Mouse (Mus musculus): ENCODE data around the gene Rnf207.

The Rnf207 gene

GRCm38 (mm10) chr4:152318517-152319234 is at the start of gene Rnf207:
Gene Rnf207, minus strand, starts transcription at chr4:152318993.
- in situ Hi-C loops (cut with MboI, MseI): no loop called here

- in situ Hi-C loops (cut with MboI, MseI): no loop called here
Observed at GRCm38 (mm10) chr4:152365228-152365627, 46.4 kb upstream of the Rnf207 start.

- in situ Hi-C loops (cut with MboI, MseI): no loop called here
Observed at GRCm38 (mm10) chr4:152362180-152362579, 43.4 kb upstream of the Rnf207 start.

- in situ Hi-C loops (cut with MboI, MseI): no loop called here
Observed at GRCm38 (mm10) chr4:152360855-152361254, 42.1 kb upstream of the Rnf207 start.

- in situ Hi-C loops (cut with MboI, MseI): no loop called here
Observed at GRCm38 (mm10) chr4:152359700-152360099, 40.9 kb upstream of the Rnf207 start.

GRCm38 (mm10) chr4:152355672-152356071 is 36.9 kb upstream of the Rnf207 start:
- in situ Hi-C loops (cut with MboI, MseI): no loop called here

- in situ Hi-C loops (cut with MboI, MseI): no loop called here
Observed at GRCm38 (mm10) chr4:152353886-152354637, 35.3 kb upstream of the Rnf207 start.

- in situ Hi-C loops (cut with MboI, MseI): no loop called here
Observed at GRCm38 (mm10) chr4:152351422-152352305, 32.9 kb upstream of the Rnf207 start.

- in situ Hi-C loops (cut with MboI, MseI): no loop called here
Observed at GRCm38 (mm10) chr4:152350722-152351421, 32.1 kb upstream of the Rnf207 start.

GRCm38 (mm10) chr4:152349837-152350381 is 31.1 kb upstream of the Rnf207 start:
- in situ Hi-C loops (cut with MboI, MseI): no loop called here

- in situ Hi-C loops (cut with MboI, MseI): no loop called here
Observed at GRCm38 (mm10) chr4:152345120-152345889, 26.5 kb upstream of the Rnf207 start.

GRCm38 (mm10) chr4:152344651-152345050 is 25.9 kb upstream of the Rnf207 start:
- in situ Hi-C loops (cut with MboI, MseI): no loop called here

GRCm38 (mm10) chr4:152343296-152343695 is 24.5 kb upstream of the Rnf207 start:
- in situ Hi-C loops (cut with MboI, MseI): no loop called here

- in situ Hi-C loops (cut with MboI, MseI): no loop called here
Observed at GRCm38 (mm10) chr4:152340584-152341284, 21.9 kb upstream of the Rnf207 start.

GRCm38 (mm10) chr4:152339293-152339790 is 20.5 kb upstream of the Rnf207 start:
- in situ Hi-C loops (cut with MboI, MseI): loop anchor here (5.0 kb wide), 1 partner anchor 88 kb away; no protein-coding TSS in a partner anchor

GRCm38 (mm10) chr4:152338419-152339292 is 19.9 kb upstream of the Rnf207 start, which contains the start of gene Chd5:
Gene Chd5, plus strand, starts transcription at chr4:152338651.
- in situ Hi-C loops (cut with MboI, MseI): loop anchor here (5.0 kb wide), 1 partner anchor 89 kb away; no protein-coding TSS in a partner anchor

GRCm38 (mm10) chr4:152337772-152338171 is 19.0 kb upstream of the Rnf207 start:
- in situ Hi-C loops (cut with MboI, MseI): loop anchor here (5.0 kb wide), 1 partner anchor 90 kb away; no protein-coding TSS in a partner anchor

- in situ Hi-C loops (cut with MboI, MseI): no loop called here
Observed at GRCm38 (mm10) chr4:152333587-152333986, 14.8 kb upstream of the Rnf207 start.

All from T-helper 2 cell (primary cell).